Mouse (Mus musculus) spleen, postnatal 14 days (tissue): ENCODE data around the gene Agr2.

Experiments used
- DNase-seq, 2 experiments: peaks; one replicate each; pipeline ENCODE4 v3.0.0; 2021 to 2022; ENCODE audit warnings: low spot score in 2 of 2

The Agr2 gene

DNA sequence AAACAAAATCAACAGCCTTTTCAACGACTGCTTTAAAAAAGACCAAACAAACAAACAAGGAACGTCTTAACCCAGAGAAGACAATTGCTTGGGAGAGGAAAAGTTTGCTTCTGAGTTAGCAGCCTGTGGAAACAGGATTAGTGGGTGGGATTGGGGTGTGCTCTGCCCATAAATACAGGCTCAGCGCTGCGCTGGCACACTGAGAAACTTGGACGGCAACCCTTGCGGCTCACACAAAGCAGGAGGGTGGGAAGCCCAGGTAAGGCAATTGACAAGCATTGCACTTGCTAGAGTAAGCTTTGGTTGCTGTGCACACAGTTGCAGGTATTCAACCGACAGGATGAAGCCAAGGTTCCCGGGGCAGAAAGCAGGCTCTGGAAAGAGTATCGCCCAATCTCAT is at the start of gene Agr2:
Gene Agr2 (plus strand): TSS at position 197 of the 400 bp plus-strand sequence.
- DNase-seq, result no peak

DNA sequence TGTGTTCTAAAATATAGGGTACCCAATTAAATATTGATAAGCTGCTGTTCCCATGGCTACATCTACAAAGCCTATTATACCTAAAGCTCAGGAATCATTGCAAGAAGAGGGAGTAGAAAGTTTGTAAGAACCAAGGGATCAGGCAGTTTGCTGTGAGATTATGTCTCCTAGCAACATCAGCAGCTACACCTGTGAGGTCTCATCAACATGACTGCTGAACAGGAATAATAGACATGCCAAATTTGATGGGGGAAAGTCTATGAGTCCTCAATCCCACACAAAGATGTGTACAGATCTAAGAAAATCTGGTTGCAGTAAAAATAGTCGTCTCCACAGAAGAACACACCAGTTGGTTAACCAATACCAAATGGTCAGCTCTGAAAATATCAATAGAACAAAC is 41.0 kb upstream of the Agr2 start:
- DNase-seq, result no peak

DNA sequence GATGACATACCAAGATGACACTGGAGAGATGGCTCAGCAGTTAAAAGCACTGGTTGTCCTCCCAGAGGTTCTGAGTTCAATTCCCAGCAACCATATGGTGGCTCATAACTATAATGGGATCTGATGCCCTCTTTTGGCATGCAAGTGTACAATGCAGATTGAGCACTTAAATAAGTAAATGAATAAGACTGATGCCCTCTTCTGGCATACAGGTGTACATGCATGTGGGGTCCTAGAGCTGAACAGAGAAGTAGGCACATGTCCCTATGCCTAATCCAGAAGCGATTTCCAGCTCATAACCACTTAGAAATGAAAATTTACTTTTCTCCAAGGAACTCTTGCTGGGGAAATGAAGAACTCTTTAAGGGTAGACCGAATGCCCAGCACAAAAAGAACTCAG is 35.5 kb upstream of the Agr2 start:
- DNase-seq, result no peak

DNA sequence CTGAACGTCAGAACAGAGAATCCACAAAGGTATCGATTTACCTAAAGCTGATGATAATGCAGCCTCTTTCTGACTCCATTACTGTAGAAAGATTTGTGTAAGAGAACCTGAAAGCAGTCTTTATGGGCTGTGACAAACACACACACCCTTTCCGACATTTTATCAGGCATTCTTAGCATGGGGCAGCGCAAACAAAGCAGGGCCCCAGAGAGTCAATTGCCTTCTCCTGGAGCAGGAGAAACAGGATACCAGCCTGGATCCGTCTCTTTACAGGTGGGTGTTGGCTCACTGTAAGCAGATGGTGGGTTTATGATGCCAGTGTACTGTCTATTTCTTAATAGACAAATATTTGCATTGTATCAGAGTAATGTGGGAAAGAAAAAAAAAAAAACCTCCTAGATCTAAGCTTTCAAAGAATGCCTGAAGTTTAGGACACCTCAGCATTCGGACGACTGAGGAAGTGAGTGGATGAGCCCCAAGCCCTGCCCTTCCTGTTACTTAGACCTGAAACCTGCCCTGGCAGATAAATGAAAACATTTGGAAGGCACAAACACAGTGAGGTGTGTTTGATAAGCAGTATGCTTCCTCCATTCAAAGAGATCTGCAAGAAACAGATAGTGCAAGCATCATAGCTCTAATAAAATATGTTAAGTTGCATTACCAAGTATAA is 26.5 kb upstream of the Agr2 start:
- no peak for DNase-seq

DNA sequence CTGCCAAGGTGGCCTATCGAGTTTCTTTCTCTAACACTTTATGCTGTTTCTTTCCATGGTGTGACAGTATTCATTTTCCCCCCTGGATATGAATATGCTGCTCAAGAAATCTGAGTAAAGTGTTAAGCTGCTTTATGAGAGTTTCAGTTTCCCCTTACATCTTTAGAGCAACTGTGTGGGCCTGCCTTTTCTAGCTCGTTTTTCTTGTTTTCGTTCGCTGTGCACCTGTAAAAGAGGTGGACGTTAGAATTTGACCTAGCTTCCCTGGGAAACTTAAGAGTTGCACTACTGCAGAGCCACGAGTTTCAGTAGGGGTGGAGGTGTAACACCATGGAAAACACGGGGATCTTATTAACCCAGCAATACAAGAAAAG is 26.0 kb upstream of the Agr2 start:
- DNase-seq, result no peak

DNA sequence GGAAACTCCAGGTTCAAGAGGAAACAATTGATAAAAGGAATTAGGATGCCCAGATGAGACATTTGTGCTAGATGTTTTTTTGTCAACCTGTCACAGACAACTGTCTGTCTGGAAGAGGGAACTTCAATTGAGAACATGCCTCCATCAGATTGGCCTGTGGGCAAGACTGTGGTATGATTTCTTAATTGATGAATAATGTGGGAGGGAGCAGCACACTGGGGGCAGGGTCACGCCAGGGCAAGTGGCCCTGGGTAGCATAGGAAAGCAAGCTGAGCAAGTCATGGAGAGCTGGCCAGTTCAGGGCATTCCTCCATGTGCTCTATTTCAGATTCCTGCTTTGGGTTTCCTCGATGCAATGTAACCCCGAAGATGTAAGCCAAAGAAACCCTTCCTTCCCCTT is 16.8 kb upstream of the Agr2 start:
- no peak for DNase-seq

DNA sequence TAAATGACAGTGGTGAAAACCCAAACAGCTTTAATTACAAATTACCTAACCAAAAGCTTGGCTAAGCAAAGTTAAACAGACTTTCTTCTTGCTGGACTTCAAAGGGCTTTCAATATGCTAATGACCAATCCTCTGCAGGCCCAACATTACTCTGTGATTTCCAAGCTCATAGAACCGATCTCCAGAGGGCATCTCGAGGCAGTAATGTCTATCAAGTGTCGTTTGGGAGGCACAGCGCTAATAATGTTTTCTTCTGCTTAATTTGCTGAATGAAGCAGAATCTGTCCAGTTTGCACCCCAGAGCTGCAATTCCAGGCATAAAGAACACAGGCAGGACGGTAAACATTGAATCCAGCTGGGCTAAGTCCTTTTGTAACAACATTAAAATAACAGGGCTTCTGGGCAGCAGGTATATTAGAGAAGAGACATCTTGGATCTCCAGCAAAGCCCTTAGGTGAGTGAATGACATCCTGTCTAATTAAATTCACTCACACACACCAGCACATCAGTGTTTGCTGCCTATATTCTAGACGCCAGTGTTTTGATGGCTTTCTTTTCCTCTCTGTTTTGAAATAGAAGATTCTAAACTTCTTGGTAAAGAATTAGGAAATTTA is 15.0 kb upstream of the Agr2 start:
- no peak for DNase-seq

DNA sequence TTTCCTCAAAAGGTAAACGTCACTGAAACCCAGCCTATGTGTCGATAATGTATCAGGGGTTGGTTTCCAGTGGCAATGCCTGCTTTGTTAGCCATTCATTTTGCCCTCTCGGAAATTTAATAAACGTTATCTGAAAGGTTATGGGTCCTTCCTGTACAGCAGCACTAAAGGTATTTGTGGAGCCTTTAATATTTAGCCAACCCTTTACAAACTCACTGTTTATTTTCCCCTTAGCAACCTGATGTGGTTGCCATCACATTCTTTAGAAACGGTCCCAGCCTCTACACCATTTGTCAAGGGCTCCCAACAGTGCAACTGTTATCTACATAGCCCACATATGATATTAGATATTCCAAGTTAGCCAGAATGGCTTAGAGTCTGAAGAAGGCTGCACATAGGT is 13.1 kb upstream of the Agr2 start:
- no peak for DNase-seq

DNA sequence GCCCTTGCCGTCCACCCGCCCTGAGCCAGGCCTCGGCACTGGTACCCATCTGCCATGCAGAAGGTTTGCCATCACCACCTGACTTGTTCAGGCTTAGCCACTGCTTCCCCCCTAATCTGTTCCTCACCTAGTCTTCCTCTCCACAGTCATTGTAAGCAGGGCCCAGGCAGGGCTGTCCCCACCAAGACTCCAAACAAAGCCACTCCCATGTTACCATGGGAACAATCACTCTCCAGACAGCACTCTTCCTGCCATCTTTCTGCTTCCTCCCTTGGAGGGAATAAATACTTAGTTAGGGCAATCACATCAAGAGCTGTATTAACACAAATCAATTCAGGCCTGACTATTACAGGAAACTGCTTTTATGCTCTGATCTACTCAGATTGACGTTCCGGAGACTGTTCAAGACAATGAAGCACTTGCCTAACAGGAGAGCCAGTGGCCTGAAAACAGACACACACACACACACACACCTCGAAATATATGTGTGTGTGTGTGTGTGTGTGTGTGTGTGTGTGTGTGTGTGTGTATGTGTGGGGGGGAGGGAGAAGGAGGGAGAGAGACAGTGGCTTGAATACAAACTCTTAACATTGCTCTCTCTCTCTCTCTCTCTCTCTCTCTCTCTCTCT is 10.9 kb upstream of the Agr2 start:
- no peak for DNase-seq

DNA sequence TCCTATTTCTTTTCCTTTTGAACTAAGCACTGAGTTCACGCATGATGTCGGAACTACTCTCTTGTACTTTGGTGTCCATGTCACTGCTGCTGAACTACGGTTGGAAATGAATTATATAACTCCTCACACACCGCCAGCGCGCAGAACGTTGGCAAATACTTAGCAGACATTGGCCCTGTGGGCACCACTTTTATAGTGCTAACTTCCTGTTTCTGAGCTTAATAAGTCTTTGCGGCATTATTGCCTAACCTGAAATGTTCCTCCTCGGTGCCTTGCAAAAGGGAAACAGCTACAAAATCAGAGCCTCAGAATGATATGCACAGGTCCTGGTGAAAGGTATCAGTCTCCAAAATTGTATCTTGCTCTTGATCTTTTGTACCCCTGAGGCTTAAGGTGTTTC is 9.2 kb upstream of the Agr2 start:
- DNase-seq, result no peak

DNA sequence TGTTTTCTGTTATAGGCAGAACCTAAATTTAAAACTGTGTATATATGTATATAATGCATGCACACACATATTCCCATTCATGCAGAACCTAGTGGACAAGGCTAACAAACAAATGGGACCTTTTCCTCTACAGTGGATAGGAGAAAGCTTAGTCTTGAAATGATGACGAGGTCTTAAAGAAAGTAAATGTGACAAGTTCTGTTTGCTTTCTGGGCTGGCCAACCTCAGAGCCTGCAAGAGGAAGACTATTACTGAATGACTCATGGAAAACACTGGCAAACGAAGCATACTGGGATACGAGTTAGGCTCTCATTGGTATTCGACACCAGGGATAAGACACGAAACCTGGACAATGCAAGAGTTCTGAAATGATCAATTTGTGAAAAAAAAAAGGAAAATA is 8.0 kb upstream of the Agr2 start:
- no peak for DNase-seq

DNA sequence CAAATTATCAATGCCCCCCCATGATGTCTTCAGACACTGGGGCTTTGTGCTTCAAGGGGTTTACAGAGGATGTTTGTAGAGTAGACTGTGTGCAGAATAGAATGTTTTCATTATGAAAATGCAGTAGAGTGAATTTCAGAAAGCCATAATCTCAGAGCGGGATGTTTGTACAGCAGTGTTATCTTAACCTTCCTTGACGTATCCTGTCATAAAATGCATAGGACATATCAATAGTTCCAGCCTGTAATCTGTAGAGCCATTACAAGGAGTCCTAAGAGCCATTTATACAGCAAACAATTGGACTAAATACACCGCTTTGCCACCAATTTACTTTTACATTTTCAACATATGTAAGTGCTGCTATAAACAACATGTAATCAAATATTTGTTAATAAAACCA is 876 bp downstream of the Agr2 start:
- DNase-seq, result no peak

DNA sequence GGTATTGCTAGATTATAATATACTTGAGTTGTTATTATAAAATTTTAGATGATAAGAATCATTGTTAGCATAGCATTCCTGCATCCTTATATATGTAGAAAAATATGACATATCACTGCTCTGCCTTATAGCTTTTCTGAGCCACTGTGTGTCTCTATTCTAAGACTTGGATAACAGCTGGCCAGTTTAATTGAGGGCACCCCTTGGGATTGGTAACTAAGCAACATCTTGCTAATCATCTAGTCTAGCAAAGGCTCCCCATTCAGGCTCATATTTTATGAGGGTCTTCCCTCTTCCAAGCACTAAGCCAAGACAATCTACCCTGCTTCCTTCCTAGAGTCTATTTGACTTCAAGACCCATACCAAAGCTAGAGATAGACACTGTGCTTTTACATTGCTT is 1.4 kb downstream of the Agr2 start:
- DNase-seq, result no peak

DNA sequence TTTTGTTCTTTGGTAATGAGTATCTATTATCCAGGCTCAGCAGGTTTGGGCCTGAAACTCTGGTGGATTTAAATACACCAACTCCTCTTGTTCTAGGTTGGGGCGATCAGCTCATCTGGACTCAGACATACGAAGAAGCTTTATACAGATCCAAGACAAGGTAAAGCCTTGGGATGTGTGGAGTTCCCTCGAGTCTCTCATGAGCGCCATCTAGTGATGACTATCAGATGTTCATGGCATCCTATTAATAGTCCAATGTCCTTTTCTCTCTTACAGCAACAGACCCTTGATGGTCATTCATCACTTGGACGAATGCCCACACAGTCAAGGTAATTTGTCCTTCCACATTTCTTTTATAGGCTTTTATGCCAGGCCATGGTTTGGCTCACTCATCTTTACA is 3.1 kb downstream of the Agr2 start:
- DNase-seq, result no peak

DNA sequence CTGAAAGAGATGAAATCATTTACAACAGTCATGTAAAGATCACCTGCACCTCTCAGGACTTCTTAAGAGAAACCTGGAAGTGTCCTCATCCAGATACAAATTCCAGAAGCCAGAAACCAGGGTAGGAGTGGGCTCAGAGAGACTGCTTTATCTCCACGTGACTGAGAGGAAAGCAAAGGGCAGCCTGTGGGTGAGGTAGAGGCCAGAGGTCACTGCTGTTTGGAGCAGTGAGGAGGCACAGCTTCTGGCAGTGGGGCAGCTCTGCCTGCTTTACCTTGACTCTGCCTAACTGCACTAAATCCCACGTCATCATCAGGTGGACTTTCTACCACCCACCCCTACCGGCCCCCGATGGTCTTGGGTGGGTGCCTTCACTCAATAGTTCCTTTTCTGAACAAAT is 12.0 kb downstream of the Agr2 start:
- DNase-seq, result no peak

DNA sequence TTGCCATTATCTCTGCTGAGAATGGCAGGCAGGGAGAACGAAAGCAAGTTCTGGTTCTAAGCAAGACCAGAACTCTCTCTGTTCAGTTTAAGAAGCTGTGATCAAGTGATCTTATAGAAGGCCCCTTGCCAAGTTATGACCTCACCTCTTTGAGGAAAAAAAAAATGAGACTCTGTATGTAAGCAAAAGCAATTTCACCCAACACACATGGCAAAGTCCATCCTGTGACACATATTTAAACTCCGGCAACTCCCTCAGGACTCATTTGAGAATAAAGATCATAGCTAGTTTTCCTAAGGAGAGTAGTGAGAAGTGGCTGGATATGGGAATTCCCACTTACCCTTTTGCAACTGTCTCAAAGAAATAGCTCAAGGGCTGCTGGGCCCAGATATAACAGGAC is 14.9 kb downstream of the Agr2 start:
- no peak for DNase-seq

DNA sequence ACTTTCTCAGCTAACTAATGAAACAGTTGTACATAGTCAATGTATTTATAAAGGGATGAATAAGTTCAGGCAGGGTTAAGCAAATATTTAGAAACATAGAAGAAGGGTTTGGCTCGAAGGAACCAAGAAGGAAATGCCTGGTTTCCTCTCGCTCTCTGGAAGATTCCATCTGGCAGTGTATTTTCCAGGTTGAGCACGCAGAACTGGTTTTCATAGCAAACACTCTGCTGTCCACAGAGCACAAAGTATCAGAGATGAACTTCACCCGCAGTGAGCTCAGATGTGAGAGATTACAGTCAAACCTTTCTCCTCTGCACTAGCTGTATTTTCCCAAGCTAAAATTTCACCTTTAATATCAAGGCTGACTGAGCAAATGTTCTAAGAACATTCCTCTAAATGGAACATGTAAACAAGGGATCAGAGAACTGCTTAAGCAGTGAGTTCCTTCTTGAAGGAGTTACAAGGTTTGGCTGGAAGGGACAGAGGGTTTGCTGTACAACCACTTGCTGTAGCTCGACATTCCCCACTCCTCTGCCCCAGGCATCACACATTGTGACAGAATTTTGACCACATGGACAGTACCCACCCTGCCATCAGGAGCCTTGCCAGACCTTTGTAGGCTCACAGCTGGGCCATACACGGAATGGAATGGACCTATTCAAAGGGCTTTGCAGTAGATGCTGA is 15.8 kb downstream of the Agr2 start:
- DNase-seq, result no peak

DNA sequence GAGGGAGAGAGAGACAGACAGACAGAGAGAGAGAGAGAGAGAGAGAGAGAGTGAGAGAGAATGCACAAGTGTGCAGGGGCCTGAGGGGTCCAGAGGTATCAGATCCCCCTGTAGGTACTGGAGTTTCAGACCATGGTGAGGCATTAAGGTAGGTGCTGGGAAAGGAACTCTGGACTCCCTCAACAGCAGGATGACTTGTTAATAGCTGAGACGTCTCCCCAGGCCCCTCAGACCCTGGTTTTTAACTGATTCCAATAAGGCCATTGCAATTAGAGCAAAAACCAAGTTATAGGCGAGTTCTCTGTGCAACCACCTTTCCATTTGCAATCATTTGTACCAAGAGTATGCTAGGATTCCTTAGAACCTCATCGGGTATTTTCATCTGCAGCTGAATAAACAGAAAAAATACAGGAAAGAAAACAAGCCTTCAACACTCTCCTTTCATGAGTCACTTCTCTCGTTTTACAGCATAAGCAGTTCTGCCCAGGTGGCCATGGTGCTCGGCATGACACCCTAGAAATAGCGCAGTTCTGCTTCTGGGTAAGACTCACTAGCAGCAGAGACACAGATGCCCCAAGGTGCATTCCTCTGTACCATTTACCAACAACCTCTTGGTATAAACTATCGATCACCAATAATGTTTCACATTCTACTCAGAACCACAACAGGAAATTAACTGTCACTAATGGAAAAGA is 20.7 kb downstream of the Agr2 start:
- no peak for DNase-seq

DNA sequence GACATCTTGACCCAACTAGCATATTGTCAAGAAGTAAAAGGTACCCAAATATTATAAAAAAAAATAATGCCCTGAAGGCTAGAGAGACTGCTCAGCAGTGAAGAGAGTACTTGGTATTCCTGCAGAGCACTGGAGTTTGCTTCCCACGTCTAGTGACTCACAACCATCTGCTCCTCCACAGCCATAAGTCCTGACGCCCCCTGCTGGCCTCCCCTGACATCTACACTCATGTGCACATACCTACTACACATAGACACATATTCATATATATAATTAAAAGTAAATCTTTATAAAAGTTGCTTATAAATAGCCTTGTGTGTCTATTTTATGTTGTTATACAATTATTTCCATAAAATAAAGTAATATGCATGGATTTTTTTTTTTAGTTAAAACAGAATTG is 25.1 kb downstream of the Agr2 start:
- DNase-seq, result no peak

DNA sequence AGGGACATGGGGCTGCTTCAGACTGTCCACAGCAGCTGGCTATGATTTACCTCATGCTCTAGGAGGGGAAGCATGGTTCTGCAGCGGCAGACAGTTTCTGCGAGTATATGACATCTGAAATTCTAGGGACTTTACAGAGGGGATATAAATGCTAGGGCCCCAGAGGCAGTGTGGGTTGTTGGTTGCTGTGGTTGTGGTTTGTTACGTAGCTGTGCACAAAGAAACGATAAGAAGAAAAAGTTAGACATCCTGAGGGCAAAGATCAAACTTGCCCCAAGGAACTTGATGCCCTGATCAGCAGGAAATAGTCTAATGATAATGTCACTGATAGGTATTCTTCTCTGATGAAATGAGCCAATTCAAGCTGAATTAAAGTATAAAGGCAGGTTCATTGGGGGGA is 26.9 kb downstream of the Agr2 start:
- DNase-seq, result no peak

DNA sequence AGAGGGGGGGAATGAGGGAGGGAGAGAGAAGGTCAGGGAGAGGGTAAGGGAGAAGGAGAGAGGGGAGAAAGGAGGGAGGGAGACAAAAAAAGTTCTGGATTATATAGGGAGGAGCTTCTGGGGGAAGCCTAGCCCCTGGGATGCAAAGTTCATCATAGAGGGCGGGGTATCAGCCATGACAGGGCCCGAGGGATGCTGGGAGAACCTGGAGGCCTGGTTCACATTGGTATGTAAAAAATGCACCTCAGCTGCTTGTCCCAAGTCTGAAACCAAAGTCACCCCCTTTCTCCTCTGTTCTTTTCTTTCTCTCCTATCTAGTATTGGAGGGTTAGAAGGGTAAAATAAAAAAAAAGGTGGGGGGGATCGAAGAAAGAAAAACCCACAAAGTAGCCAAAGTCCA is 27.4 kb downstream of the Agr2 start:
- no peak for DNase-seq

DNA sequence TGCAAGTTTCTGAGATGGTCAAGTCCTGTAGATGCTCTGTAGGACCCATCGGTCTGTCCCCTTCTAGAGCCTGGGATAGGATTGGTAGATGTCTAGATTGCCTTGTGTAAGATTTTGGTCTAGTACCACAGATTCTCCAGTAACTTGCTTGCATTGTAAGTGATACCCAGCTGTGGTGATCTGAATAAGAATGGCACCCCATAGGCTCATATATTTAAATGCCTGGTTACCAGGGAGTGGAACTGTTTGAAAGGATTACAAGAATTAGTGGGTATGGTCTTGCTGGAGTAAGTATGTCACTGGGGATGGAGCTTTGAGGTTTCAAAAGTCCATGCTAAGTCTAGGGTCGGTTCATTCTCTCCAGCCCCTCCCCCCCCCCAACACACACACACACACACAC is 28.0 kb downstream of the Agr2 start:
- no peak for DNase-seq

DNA sequence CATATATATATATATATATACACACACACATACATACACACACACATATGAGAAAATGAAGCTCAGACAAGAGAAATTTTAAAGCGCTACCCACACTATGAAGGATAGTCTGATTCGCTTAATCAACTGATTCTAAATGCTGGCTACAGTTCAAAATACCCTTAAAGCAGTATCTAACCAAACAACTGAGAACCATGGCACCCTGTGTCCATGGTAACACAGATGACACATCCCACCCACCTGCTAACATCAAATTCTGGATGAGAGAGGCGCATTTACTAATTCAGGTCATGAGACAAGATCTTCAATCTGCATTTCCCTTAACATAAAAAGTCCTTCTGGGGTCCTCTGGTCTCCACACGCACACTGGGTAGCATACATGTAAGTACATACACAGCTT is 33.4 kb downstream of the Agr2 start:
- no peak for DNase-seq
